Mouse (Mus musculus) B cell, adult 2 months (primary cell): ENCODE results near the gene Epha5.

ENCODE experiments used
- DNase-seq, 2 experiments: peaks; one replicate each; pipeline ENCODE4 v3.0.0; 2022

Gene Epha5

GRCm38 (mm10) chr5:84298878-84299736, 118.1 kb downstream of the Epha5 start:
- no peak for DNase-seq

DNA sequence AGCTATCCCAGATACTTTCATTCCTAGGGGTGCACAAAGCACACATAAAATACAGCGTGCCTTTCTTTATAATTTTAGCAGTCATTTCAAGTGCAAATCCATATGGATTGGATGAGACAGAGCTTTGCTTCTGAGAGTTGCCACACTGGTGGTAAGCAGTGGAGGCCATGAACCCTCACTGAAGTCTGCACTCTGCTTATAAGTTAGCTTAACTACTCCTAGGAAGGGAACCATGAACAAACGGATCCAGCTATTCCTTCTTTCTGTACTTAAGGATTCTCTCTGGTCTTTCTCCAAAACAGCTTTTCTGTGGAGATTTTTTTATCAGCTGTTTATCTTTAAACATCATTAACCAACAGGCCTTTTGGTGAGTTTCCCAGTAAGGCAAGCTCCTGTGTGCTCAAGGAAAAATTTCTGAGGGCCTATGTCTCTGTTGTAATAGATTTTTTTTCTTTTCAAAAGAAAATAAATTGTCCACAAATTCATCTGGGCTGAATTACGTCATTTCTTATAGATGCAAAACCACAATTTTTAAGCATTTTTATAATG, 127.7 kb downstream of the Epha5 start:
- DNase-seq, result no peak

DNA sequence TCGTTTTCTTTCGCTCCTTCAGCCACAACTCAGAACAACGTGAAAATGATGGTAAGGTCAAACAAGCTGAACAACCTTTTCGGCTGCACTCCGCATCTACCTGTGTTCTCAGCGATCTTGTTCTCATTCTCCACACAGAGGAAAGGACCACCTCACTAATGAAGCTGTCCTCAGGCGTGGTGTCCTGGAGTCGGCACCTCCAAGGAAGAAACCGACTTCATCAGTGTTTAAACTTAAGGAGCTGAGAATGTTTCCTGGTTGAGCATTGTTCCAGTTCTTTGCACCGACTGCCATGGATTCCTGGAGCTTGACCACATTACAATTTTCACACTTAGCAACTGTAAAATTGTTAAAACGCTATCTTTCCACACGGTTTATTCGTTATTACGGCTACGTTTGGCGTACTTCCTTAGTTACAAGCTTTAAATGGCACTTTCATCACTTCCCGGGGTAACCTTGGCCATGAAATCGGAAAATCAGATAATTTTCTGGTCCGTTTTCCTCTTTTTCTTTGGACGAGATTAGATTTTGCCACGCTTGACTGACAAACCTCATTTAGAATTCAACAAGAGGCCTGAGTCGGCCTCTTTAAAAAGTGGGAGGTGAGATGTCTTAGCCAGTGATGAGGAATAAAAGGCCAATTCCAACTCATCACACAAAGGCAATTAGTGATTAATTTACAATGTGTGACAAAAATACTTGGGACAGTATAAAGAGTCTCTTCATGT, 135.7 kb downstream of the Epha5 start:
- DNase-seq, result no peak

- DNase-seq, result no peak
These were observed 140.2 kb downstream of the Epha5 start for GRCm38 (mm10) chr5:84276996-84277395.

DNA sequence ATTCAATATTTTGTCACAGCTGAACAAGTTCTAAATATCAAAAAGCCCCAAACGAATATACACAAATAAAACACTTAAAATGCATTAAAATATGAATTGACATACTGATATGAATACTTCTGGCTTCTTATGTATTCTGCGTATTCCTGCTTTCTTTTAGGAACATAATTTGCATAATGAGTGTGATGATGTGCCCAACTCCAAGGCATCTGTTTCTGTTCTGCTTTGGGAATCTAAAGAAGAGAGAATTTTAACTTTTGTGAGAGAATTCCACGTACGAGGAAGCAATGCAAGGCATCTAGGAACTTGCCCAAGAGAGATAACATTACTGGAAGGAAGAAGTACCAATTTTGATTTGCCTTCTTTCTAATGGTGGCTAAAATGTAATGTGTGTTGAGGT, 151.8 kb downstream of the Epha5 start:
- DNase-seq, result no peak

- DNase-seq, result no peak
These were observed 153.2 kb downstream of the Epha5 start for GRCm38 (mm10) chr5:84263999-84264398.

DNA sequence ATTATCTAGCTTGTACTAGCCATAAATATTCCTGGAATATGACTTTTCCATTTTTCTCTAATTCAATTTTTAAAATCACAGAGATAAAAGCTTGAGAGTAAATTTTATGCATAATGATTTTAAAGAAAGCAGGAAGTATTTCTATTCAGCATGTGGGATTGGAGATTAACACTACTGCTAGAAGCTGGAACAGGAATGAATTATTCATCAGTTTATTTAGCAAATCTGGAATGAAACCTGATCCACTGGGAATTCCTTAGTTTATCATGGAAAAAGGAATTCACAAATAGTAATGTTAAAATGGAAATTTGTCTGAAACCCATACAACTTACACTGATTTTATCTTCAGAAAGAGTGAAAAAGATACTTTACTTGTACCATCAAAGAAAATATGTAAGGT, 187.2 kb downstream of the Epha5 start:
- DNase-seq, result no peak

DNA sequence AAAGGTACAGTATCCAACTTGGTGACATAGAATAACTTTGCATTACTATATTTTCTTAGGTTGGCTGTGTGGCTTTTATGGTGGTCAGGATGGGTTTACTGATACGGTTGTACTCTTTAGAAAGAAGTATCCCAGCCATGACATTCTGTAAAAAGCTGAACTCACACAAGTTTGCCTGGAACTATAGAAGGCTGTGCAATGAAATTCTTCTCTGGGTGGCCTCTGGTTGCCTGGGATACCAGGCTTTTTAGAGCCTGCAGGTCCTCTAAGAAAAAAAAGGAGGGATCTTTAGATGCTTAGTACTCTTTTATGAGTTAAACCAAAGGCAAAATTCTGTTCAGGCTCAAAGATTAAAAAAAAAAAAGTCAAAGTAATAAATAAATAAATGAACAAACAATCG, 208.6 kb downstream of the Epha5 start:
- no peak for DNase-seq

DNA sequence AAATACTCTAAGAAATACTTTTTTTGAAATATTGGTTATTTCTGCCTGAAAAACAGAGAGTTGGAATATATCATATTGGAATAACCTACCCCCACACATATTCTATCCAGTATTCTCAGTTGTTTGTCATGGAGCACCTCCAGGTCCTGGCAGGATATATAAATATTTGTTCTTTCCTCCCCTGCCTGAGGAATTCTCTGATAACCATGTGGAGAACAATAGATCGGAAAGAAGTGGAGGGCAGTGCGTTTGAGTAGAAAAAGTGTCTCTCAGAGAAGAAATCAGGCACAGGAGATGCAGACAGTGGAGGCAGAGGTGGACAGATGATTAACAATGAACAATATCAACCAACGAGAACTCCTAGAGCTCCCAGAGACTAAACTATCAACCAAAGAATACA, 223.8 kb downstream of the Epha5 start:
- DNase-seq, result no peak

DNA sequence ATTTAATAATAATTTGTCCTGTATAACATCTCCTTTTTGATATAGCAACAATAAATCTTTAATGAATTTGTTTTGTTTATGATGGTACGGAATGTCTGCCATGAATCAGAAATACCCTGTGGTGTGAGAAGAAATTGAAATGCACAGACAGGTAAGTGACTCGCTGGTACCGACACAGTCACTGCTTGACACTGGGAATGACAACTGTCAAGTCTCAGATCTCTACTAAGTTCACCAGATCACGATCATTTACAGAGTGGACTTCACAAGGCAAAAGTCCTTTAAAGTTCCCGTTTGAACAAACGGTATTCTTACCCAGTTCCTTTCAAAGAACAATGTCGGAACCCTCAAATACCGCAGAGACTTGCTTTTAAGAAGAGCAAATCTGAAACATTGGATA, 233.0 kb downstream of the Epha5 start:
- no peak for DNase-seq

DNA sequence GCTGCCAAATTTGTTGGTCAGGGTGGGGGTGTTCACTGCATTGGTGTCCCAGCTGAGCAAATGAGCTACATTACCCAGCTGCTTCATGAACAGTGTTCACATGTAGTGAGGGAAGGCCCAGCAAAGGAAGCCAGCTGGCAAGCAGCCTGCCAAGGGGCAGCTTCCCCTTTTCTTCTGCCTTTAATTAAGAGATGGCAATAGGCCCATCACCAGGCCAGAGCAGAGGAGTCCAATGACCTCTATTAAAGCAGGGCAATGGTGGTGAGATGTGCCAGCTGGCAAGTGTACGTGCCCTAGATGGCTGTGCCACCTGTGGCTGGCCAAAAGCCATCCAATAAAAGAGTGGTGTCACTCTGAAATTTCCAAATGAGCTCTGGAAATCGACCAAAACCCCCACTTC, 264.1 kb downstream of the Epha5 start:
- no peak for DNase-seq

- DNase-seq, result no peak
These were observed 275.0 kb downstream of the Epha5 start for GRCm38 (mm10) chr5:84142138-84142537.

DNA sequence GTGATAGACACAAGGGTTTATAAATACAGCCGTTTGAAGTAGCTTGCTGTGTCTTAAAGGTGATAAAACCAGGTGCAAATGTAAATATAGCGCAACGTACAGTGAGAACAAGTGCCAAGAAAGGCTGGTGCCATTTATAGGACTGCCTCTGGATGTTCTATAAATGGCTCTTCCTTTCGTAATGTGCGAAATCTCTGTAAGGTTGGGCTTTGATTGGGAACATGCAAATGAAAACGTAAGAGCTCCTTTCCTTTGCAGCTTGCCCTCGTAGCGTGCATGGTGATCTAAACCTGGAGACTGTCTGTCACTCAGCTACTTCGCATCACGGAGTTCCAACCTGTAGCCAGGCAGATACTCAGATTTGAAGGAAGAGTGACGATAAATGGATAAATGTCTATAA, 321.2 kb downstream of the Epha5 start:
- DNase-seq, result no peak

GRCm38 (mm10) chr5:84081321-84081720, 335.9 kb downstream of the Epha5 start:
- no peak for DNase-seq

GRCm38 (mm10) chr5:84070976-84071375, 346.2 kb downstream of the Epha5 start:
- DNase-seq, result no peak

GRCm38 (mm10) chr5:84053880-84054279, 363.3 kb downstream of the Epha5 start:
- DNase-seq, result no peak

- DNase-seq, result no peak
These were observed 379.8 kb downstream of the Epha5 start for GRCm38 (mm10) chr5:84037250-84037963.
